Mouse (Mus musculus): ENCODE measurements at regions not wholly inside any gene's neighbourhood (a gene's known extent, or its start where the extent isn't known, plus 50 kb on each side); places are given as distances from the start of the nearest gene placed in this dataset.

DNA sequence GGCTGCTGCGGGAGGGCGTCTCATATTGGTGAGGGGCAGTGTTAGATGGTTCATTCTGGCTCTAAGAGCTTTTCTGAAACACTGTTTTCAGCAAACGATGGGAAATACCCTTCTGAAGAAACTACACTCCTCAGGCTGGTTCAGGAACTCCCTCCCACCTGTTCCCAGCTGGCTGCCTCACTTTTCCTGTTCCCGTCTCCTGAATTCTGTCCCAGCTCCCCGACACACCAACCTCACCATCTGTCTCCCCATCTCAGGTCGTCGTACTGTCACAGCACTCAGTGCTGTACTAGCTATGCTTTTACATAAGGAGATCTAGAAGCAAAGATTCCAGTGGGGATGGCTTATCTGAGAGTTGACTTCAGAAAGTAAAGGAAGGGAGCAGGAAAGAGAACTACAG is 309.2 kb upstream of the Chd6 start:
- WGBS, result 78% methylated on average over 7 of the region's 7 CpGs
- Histone ChIP-seq H3K27me3 (ENCODE audit: control insufficient read depth, insufficient read depth, low read length) (no peaks in the 10 kb centered on the region), H3K4me3 (ENCODE audit: low read depth, low read length) (no peak overlapping the region), H3K27ac (ENCODE audit: insufficient read depth, low read depth, low read length) (no peak overlapping the region), H3K4me1 (ENCODE audit: control insufficient read depth, insufficient read depth, insufficient read length, low read length) (no peaks in the 10 kb centered on the region), H3K36me3 (ENCODE audit: control insufficient read depth, insufficient read depth, low read length) (no peaks in the 10 kb centered on the region)
- no peak for TF ChIP-seq POLR2A (IDR thresholded peaks at IDR 0.05; ENCODE audit: low read depth, low read length)
- TF ChIP-seq CTCF (IDR thresholded peaks at IDR 0.05; ENCODE audit: extremely low read depth, insufficient read length, insufficient replicate concordance, low read depth, low read length), result no peak

- H3K4me3 ChIP-seq (ENCODE audit: low read depth, low read length), result no peak overlapping the region
- 78% methylated on average over 13 of the region's 13 CpGs for WGBS
- H3K27me3 ChIP-seq (ENCODE audit: control insufficient read depth, insufficient read depth, low read length), result no peaks in the 10 kb centered on the region
- TF ChIP-seq POLR2A (IDR thresholded peaks at IDR 0.05; ENCODE audit: low read depth, low read length), result no peak
- TF ChIP-seq CTCF (IDR thresholded peaks at IDR 0.05; ENCODE audit: extremely low read depth, insufficient read length, insufficient replicate concordance, low read depth, low read length), result no peak
- no peaks in the 10 kb centered on the region for H3K4me1 ChIP-seq (ENCODE audit: control insufficient read depth, insufficient read depth, insufficient read length, low read length)
- H3K27ac ChIP-seq (ENCODE audit: insufficient read depth, low read depth, low read length), result no peak overlapping the region
- no peaks in the 10 kb centered on the region for H3K36me3 ChIP-seq (ENCODE audit: control insufficient read depth, insufficient read depth, low read length)
These were observed 307.5 kb upstream of the Chd6 start for GRCm38 (mm10) chr2:161416218-161416927.

DNA sequence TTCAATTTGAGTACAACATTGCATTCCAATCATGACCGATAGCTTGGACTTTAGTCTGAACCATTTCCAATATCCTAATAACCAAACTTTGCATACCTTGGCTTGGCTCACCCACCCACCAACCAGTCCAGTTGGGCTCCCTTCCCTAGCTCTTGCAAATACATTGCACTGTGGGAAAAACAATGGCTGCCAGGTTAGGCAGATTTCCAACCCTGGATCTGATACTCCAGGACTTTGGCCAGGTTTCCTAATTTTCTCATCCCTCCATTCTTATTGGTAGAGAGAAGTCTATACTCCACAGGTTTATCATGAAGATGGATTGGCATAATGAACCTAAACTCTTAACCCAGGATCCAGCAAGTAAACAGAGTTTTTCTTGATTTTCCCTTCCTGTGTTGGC is 299.4 kb upstream of the Chd6 start:
- Histone ChIP-seq H3K27ac (ENCODE audit: insufficient read depth, low read depth, low read length) (no peak overlapping the region), H3K36me3 (ENCODE audit: control insufficient read depth, insufficient read depth, low read length) (no peaks in the 10 kb centered on the region), H3K4me3 (ENCODE audit: low read depth, low read length) (no peak overlapping the region), H3K4me1 (ENCODE audit: control insufficient read depth, insufficient read depth, insufficient read length, low read length) (no peaks in the 10 kb centered on the region), H3K27me3 (ENCODE audit: control insufficient read depth, insufficient read depth, low read length) (no peaks in the 10 kb centered on the region)
- 94% methylated on average over 1 of the region's 1 CpGs for WGBS
- no peak for TF ChIP-seq POLR2A (IDR thresholded peaks at IDR 0.05; ENCODE audit: low read depth, low read length)
- no peak for TF ChIP-seq CTCF (IDR thresholded peaks at IDR 0.05; ENCODE audit: extremely low read depth, insufficient read length, insufficient replicate concordance, low read depth, low read length)

DNA sequence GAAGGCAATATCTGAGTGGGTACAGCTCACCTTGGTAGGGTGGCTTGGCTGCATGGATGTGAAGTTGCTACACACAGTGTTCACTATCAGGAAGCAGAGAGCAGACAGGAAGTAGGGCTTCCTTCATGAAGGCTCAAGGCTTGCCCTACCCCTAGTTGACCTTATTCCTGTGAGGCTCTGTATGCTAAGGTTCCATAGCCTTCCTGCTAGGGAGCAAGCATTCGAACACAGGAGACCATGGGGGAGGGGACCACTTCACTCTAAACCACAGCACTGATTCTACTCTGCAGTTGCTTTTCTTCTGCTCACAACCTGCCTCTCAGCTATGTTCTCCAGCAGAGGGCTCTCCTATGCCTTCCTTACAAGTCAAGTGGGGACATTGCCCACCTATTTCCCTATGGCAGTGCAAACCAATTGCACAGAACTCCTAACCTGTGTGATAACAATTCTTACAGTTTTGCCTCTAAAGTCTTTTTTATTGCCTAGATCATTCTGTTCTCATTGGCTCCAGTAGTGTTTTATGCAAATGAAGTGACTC is 297.0 kb upstream of the Chd6 start:
- no peaks in the 10 kb centered on the region for H3K27me3 ChIP-seq (ENCODE audit: control insufficient read depth, insufficient read depth, low read length)
- H3K4me1 ChIP-seq (ENCODE audit: control insufficient read depth, insufficient read depth, insufficient read length, low read length), result no peaks in the 10 kb centered on the region
- no peak for TF ChIP-seq POLR2A (IDR thresholded peaks at IDR 0.05; ENCODE audit: low read depth, low read length)
- no peak for TF ChIP-seq CTCF (IDR thresholded peaks at IDR 0.05; ENCODE audit: extremely low read depth, insufficient read length, insufficient replicate concordance, low read depth, low read length)
- H3K27ac ChIP-seq (ENCODE audit: insufficient read depth, low read depth, low read length), result no peak overlapping the region
- 28% methylated on average over 1 of the region's 1 CpGs for WGBS
- H3K36me3 ChIP-seq (ENCODE audit: control insufficient read depth, insufficient read depth, low read length), result no peaks in the 10 kb centered on the region
- H3K4me3 ChIP-seq (ENCODE audit: low read depth, low read length), result no peak overlapping the region

DNA sequence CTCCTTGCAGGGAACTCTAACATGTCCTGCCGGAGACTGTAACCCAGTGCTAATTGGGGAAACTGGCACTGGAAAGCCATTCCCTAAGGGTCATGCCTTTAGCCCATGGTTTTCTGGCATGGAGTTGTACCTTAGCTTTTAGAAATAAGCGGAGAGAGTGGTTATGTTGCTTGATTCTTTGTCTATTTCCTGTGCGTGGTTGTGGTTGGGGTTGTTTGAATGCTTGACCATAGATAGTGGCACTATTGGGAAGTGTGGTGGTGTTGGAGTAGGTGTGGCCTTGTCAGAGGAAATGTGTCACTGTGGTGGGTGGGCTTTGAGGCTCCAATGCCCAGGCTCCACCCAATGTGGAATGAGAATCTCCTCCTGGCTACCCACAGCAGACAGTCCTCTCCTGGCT is 289.2 kb upstream of the Chd6 start:
- Histone ChIP-seq H3K4me3 (ENCODE audit: low read depth, low read length) (no peak overlapping the region), H3K36me3 (ENCODE audit: control insufficient read depth, insufficient read depth, low read length) (no peaks in the 10 kb centered on the region), H3K27ac (ENCODE audit: insufficient read depth, low read depth, low read length) (no peak overlapping the region), H3K27me3 (ENCODE audit: control insufficient read depth, insufficient read depth, low read length) (no peaks in the 10 kb centered on the region), H3K4me1 (ENCODE audit: control insufficient read depth, insufficient read depth, insufficient read length, low read length) (no peaks in the 10 kb centered on the region)
- no peak for TF ChIP-seq CTCF (IDR thresholded peaks at IDR 0.05; ENCODE audit: extremely low read depth, insufficient read length, insufficient replicate concordance, low read depth, low read length)
- no peak for TF ChIP-seq POLR2A (IDR thresholded peaks at IDR 0.05; ENCODE audit: low read depth, low read length)
- 88% methylated on average over 3 of the region's 3 CpGs for WGBS

GRCm38 (mm10) chr2:161390954-161391690 is 282.2 kb upstream of the Chd6 start:
- Histone ChIP-seq H3K36me3 (ENCODE audit: control insufficient read depth, insufficient read depth, low read length) (no peaks in the 10 kb centered on the region), H3K4me1 (ENCODE audit: control insufficient read depth, insufficient read depth, insufficient read length, low read length) (no peaks in the 10 kb centered on the region), H3K4me3 (ENCODE audit: low read depth, low read length) (no peak overlapping the region), H3K27me3 (ENCODE audit: control insufficient read depth, insufficient read depth, low read length) (no peaks in the 10 kb centered on the region), H3K27ac (ENCODE audit: insufficient read depth, low read depth, low read length) (no peak overlapping the region)
- 79% methylated on average over 15 of the region's 15 CpGs for WGBS
- no peak for TF ChIP-seq POLR2A (IDR thresholded peaks at IDR 0.05; ENCODE audit: low read depth, low read length)
- TF ChIP-seq CTCF (IDR thresholded peaks at IDR 0.05; ENCODE audit: extremely low read depth, insufficient read length, insufficient replicate concordance, low read depth, low read length), result no peak

GRCm38 (mm10) chr2:161389318-161389835 is 280.5 kb upstream of the Chd6 start:
- 78% methylated on average over 5 of the region's 5 CpGs for WGBS
- H3K36me3 ChIP-seq (ENCODE audit: control insufficient read depth, insufficient read depth, low read length), result no peaks in the 10 kb centered on the region
- H3K4me3 ChIP-seq (ENCODE audit: low read depth, low read length), result no peak overlapping the region
- no peak overlapping the region for H3K27ac ChIP-seq (ENCODE audit: insufficient read depth, low read depth, low read length)
- H3K27me3 ChIP-seq (ENCODE audit: control insufficient read depth, insufficient read depth, low read length), result no peaks in the 10 kb centered on the region
- H3K4me1 ChIP-seq (ENCODE audit: control insufficient read depth, insufficient read depth, insufficient read length, low read length), result no peaks in the 10 kb centered on the region
- no peak for TF ChIP-seq CTCF (IDR thresholded peaks at IDR 0.05; ENCODE audit: extremely low read depth, insufficient read length, insufficient replicate concordance, low read depth, low read length)
- no peak for TF ChIP-seq POLR2A (IDR thresholded peaks at IDR 0.05; ENCODE audit: low read depth, low read length)

All from small intestine, adult 2 months (tissue).